Mouse (Mus musculus): ENCODE results near the gene Mydgf.
A peak's percentile ranks its signal among the peaks of the same experiment; 100 is the strongest.

The Mydgf gene

GRCm38 (mm10) chr17:56183658-56184103 lies at the start of gene Mydgf:
Gene Mydgf (minus strand): TSS chr17:56183920.
- ATAC-seq (ENCODE audit: low TSS enrichment), result peak; percentile 96

- ATAC-seq (ENCODE audit: low TSS enrichment), result peak; percentile 8; the same call in 1 of the 2 replicates
Observed at GRCm38 (mm10) chr17:56233389-56233788, 49.7 kb upstream of the Mydgf start.

DNA sequence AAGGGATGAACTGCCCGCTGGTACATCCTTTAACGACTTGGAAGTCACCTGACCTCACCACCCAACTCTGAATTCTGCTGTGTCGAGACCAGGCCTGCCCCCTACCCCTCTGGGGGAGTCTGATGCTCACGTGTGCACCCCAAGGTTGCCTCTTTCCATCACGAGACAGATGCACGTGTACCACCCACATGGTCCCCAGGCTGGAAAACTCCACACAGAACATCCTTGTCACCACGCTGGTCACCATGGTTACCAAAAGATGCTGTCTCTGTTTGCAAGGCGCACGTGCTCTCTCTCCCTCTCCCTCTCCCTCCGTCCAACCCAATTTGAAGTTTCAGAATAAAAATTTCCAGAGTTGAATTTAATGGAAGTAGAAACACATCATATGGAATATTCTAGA lies 46.2 kb upstream of the Mydgf start:
- ATAC-seq (ENCODE audit: low TSS enrichment), result peak; percentile 71

DNA sequence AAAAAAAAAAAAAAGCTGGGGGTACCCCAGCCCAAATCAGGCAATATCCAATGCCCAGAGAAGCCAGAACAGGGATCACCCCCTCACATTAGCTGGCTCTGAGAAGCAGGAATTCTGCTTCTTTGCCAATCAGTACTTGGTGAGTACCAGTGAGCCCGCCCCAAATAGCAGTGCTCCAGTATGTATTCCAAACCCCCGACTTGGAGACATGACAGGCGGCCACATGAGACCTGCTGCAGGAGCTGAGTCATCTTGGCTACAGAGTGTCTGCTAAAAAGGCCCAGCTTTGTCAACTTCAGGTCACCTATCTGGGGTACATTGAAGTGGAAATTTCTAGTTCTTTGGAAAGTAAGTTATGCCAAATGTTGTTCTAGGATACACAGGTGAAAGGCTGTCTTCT lies 42.8 kb upstream of the Mydgf start:
- ATAC-seq (ENCODE audit: low TSS enrichment), result peak; percentile 46; the same call in 1 of the 2 replicates

- no peak for ATAC-seq (ENCODE audit: low TSS enrichment)
Observed at GRCm38 (mm10) chr17:56224916-56225315, 41.2 kb upstream of the Mydgf start.

DNA sequence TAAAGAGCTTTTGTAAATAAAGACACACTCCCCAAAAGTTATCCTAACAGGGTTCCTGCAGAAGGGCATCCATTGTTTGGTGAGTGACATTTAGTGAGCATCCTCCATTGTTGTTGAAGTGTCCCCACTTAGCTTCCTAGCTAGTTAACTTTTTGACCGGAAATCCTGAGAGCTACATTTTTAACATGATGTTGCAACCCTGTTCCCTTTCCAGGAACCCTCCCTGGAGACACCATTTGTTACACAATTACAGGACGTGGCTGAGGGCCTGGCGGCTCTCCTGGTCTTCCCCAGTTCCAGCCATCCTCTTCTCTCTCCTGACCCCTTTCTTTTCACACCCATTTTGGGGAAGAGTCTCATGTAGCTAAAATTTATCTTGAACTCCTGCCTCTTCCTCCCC lies 36.1 kb upstream of the Mydgf start:
- no peak for ATAC-seq (ENCODE audit: low TSS enrichment)

- no peak for ATAC-seq (ENCODE audit: low TSS enrichment)
Observed at GRCm38 (mm10) chr17:56219251-56219650, 35.5 kb upstream of the Mydgf start.

GRCm38 (mm10) chr17:56218377-56219191 lies 34.9 kb upstream of the Mydgf start, which contains the start of gene Dpp9:
Gene Dpp9 (minus strand): TSS chr17:56218905.
- ATAC-seq (ENCODE audit: low TSS enrichment), result peak; percentile 98

DNA sequence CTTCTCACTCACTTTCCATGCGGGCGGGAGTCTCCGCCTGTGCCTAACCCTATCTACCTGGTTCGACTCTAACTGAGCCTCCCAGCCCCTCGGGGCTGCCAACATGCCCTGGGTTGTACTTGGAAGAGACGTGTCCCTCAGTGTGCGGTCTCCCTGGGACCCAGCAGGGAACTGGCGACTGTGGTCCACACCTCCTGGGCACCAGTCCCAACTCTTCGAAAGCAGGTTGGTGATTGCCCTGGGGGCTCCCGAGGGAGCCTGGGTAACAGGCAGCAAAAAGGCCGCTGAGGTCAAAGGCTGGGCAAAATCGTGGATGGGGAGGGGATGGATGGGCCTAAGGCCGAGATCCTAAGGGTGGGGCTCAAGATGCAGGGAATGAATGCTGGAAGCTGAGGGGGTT lies 34.0 kb upstream of the Mydgf start:
- ATAC-seq (ENCODE audit: low TSS enrichment), result no peak

GRCm38 (mm10) chr17:56214229-56214628 lies 30.5 kb upstream of the Mydgf start:
- ATAC-seq (ENCODE audit: low TSS enrichment), result no peak

DNA sequence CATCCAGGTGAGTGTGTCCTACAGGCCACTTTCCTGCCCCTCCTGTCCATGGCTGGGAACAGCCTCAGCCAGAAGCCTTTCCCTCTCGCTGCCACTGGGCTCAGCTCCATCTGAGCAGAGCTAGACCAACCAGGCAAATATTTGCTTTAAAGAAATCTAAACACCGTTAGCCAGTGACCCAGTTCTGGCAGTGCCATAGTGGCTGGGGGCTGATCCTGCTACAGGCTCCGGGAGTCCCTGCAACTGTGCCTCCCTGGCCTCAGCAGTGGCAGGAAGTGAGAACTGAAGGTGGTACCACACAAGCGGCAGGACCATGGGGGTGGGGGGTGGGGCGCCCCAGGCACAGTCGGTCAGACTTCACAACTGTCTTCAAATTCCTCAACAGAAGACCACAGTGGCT lies 29.0 kb upstream of the Mydgf start:
- no peak for ATAC-seq (ENCODE audit: low TSS enrichment)

DNA sequence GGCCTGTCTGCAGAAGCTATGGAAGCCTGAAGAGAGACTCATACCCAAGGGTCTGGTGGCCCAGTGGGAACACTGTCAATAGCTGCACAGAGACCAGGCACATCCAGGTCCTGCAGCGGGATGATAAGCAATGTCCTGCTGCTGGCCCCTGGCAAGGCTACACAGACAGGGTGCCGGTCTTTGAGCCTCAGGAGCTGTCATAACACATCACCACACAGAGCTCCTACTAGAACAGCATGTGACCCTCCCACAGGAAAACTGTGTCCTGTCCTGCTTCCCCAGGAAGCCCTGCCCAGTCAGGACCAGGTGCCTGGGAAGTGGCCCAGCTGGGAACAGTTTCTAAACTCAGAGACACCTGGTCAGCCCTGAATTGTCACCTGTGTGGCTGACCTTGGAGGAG lies 27.4 kb upstream of the Mydgf start:
- no peak for ATAC-seq (ENCODE audit: low TSS enrichment)

DNA sequence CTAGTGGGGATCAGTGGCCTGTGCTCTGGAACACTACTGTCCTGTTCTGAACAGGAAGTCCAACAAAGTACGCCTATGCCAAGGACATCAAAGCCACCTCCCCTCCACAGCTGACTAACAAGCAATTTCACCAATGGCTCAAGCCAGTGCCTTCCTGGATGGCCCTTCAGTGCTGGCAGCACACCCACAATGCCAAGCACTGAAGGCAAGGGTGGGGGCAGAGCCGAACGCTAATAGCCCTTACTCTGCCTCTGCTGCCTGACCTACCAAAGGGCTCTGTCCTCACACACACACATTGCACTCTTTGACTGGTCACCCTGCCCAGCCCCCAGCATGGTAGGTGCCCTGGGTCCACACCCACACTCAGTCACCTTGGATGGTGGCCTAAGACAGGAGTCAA lies 25.1 kb upstream of the Mydgf start:
- ATAC-seq (ENCODE audit: low TSS enrichment), result no peak

- ATAC-seq (ENCODE audit: low TSS enrichment), result no peak
Observed at GRCm38 (mm10) chr17:56207963-56208530, 24.3 kb upstream of the Mydgf start.

GRCm38 (mm10) chr17:56206986-56207674 lies 23.4 kb upstream of the Mydgf start:
- ATAC-seq (ENCODE audit: low TSS enrichment), result no peak

DNA sequence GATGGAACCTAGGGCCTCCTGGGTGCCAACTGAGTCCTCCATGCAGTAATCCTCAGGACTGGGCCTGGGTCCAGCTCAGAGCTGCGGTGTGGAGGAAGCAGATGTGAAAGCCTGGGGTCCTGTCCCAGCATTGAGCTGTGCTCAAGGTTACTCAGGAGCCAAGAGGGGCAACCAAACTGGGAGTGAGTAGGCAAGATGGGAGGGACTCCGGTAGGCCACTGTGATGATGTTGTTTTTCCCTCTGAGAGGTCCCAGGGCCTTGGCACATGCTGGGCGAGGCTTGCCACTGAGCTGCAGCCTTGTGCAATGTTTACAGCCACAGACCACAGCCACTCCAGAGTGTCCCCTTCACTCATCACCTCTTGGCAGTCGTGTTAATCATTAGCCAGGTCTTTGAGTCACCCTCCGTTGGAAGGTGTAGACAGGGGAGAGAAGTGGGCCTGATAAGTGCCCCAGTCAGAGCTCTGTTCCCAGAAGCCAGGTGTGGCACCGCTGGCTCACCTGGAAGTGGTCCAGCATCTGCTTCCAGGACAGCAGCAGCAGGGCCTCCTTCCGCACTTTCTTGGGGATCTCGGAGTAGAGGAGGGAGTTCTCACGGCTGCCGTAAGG lies 22.7 kb upstream of the Mydgf start:
- no peak for ATAC-seq (ENCODE audit: low TSS enrichment)

GRCm38 (mm10) chr17:56203729-56204128 lies 20.0 kb upstream of the Mydgf start:
- no peak for ATAC-seq (ENCODE audit: low TSS enrichment)

- ATAC-seq (ENCODE audit: low TSS enrichment), result no peak
Observed at GRCm38 (mm10) chr17:56202476-56202875, 18.8 kb upstream of the Mydgf start.

DNA sequence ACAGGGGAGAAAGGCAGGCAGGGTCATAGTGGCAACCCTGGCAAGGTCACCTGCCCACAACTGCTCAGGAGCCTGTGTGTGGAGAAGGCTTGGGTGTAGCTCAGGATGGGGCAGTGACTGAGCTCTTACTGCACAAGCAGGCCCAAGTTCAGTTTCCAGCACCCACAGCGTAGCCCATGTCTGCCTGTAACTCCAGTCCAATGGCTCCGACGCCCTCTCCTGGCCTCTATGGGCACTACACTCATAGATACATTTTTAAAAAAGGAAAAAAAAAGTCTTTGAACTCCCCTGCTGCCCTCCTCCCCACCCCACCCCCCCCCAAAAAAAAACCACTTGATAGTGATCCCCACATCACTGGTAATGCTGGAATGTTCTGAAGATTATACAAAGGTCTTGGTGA lies 17.9 kb upstream of the Mydgf start:
- ATAC-seq (ENCODE audit: low TSS enrichment), result no peak

GRCm38 (mm10) chr17:56200586-56200985 lies 16.9 kb upstream of the Mydgf start:
- ATAC-seq (ENCODE audit: low TSS enrichment), result no peak

- ATAC-seq (ENCODE audit: low TSS enrichment), result no peak
Observed at GRCm38 (mm10) chr17:56196860-56197259, 13.1 kb upstream of the Mydgf start.

DNA sequence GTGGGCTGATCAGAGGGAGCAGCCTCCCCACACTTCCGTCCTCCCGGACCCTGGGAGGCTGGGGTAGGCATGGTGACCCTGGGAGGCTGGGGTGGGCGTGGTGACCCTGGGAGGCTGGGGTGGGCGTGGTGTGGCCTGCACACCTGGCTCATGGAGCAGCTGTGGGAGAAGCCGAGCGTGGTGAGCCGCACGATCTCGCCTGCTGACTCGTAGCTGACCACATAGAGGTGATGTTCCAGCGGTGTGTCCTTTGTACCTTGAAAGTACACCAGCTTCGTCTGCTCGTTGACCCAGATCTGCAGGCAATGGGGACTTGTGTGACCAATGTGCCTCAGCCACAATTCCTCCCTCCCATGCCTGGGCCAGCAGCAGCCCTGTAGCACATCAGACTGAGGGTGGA lies 11.0 kb upstream of the Mydgf start:
- no peak for ATAC-seq (ENCODE audit: low TSS enrichment)

Data from frontal cortex, adult (tissue).